Mouse (Mus musculus): Measurements from ENCODE around the gene Atp2b2.
A peak's percentile ranks its signal among the peaks of the same experiment; 100 is the strongest.

The Atp2b2 gene

DNA sequence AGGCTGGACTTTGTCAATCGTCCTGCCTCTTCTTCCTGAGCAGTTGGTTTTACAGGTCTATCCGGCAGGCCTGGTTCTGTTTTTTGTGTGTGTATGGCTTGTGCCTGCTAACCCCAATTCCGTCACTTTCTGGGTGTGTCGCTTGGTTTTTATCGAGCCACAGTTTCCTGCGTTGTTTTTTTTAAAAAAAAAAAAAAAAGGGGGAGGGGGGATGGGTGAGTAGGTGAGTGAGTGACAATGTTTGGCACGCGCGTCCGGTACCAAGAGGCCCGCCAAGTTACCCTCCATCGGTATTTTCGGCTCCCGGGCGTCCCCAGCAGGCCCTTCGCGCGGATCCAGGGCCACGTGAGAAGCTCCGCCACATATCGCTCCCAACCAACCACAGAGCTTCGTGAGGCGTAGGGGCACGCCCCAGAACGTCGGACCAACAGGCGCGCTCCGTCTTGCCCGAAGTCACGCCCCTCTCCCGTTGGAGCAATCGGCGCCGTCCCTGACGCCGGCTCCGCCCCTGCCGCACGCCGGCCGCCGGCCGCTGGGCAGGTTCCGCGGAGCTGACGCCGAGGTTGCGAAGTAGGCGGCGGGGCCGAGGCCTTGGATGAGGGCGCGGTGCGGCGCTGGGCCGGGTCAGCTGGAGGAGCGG, 345.7 kb downstream of the Atp2b2 start, which contains the start of gene Tatdn2:
Gene Tatdn2, plus strand, starts transcription at position 469 of the 640 bp plus-strand sequence.
- DNase-seq = peak; percentile 89 to 97

DNA sequence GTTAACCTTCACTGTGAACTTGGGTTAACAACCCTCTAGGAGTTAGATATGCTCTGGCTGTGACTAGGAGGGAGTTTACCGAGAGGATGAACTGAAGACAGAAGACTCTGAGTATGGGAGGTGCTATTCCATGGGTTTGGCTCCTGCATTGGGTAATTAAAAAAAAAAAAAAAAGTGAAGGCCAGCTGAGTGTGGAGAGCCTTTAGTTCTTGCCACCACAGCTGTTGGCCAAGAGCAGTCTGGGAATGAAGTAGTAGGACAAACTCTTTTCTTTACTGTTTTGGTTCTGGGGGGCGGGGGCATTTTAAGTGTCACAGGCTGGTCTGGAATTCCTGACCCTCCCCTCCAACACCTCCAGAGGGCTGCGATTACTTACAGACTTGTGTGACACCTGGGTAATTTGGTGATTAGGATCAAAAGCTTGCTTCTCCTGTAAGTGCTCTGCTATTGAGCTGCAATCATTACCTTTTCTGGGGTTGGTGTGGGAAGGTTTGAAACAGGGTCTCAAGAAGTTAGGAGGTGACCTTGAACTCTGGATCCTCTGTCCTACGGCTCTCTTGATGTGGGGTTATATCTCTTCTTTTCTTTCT, 346.6 kb downstream of the Atp2b2 start:
- DNase-seq = no peak

DNA sequence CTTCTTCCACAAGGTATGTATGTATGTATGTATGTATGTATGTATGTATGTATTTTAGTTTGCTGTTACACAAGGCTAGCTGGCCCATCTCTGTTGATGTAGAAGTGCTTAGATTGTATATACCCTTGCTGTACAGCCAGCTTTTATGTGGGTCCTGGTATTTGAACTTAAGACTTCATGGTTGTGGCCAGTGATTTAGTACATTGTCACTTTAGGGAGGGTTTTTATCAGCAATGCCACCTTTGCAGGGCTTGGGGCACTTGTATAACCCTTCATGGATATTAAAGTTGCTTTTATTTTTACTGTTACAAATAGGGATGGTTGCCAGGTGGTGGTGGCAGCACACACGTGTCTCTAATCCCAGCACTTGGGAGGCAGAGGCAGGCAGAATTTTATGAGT, 347.2 kb downstream of the Atp2b2 start:
- no peak for DNase-seq
